ENCODE assay signal across 9 mouse cellular contexts in genomic region chr5:138256094-138256467, GRCm38 (mm10). TPM values are rescaled to one million over a fixed set of nuclear protein-coding genes. Genes with fewer than 3 reads are reported as not detected.
DNase-seq lines count a peak whose midpoint lies in the region; ATAC-seq and TF ChIP-seq lines count a peak whose summit lies in the region.
"Had no signal": no experiment of that assay in that cellular context is flagged by ENCODE, and none has a peak within 500 bp of the region (broad histone marks: within the 10 kb centered on the region; RNA-seq: fewer than 3 reads in every experiment).

No protein-coding gene starts in this region.

- no peaks in the 10 kb centered on the region for H3K9me3 ChIP-seq in heart, embryonic 15.5 days (replicated peaks)
- H3K9me3 ChIP-seq in ES-E14 (ENCODE audit: control insufficient read depth, insufficient read depth, low read depth, low read length): no peaks in the 10 kb centered on the region
- H3K9me3 ChIP-seq in forebrain, embryonic 14.5 days (replicated peaks; ENCODE audit: control insufficient read depth, low read length): no peaks in the 10 kb centered on the region
- H3K9me3 ChIP-seq in liver, embryonic 16.5 days (replicated peaks; ENCODE audit: control insufficient read depth, low read length): no peaks in the 10 kb centered on the region

- in situ Hi-C loops in ES-E14 (cut with MboI; ENCODE audit: low sequenced_read_pairs in 2 of 2, unreplicated experiment in 2 of 2): no loop called here

- peak; percentile 4; the same call in 1 of the 2 replicates for ATAC-seq in heart, embryonic 15.5 days (replicated peaks; ENCODE audit: insufficient number of reproducible peaks, insufficient read depth, low FRiP score, low read depth)
- no peak for ATAC-seq in forebrain, embryonic 14.5 days
- no peak for ATAC-seq in liver, embryonic 16.5 days (ENCODE audit: low read depth)

- 9% methylated on average over 7 of the region's 7 CpGs for WGBS in heart, embryonic 15.5 days
- 19% methylated on average over 7 of the region's 7 CpGs for WGBS in forebrain, embryonic 14.5 days
- 5% methylated on average over 7 of the region's 7 CpGs for WGBS in liver, embryonic 16.5 days (ENCODE audit: insufficient replicate concordance)

- H3K4me1 ChIP-seq in heart, embryonic 15.5 days (replicated peaks): peaks cover 38% of the 10 kb centered on the region
- peaks cover 0 to 2% of the 10 kb centered on the region in 2 experiments; a peak in 1 of 4 replicates for H3K4me1 ChIP-seq in ES-E14 (ENCODE audit: control insufficient read depth in 2 of 2, insufficient read depth in 2 of 2, low read length in 2 of 2, poor library complexity in 1 of 2)
- peaks cover 8% of the 10 kb centered on the region for H3K4me1 ChIP-seq in forebrain, embryonic 14.5 days (ENCODE audit: control insufficient read depth, insufficient read depth, low read length)
- H3K4me1 ChIP-seq in liver, embryonic 16.5 days (ENCODE audit: control insufficient read depth, low read depth, low read length): peaks cover 36% of the 10 kb centered on the region

- H3K36me3 ChIP-seq in heart, embryonic 15.5 days: peaks cover 26% of the 10 kb centered on the region
- H3K36me3 ChIP-seq in ES-E14 (ENCODE audit: control insufficient read depth, insufficient read depth, low read length, poor library complexity, severe bottlenecking): peaks cover 20% of the 10 kb centered on the region
- H3K36me3 ChIP-seq in forebrain, embryonic 14.5 days (ENCODE audit: control insufficient read depth, insufficient read depth, low read length): peaks cover 29% of the 10 kb centered on the region
- peaks cover 2% of the 10 kb centered on the region; the same call in 1 of the 2 replicates for H3K36me3 ChIP-seq in liver, embryonic 16.5 days (ENCODE audit: control insufficient read depth, insufficient read depth)

- H3K4me3 ChIP-seq in heart, embryonic 15.5 days: peak overlapping the region; percentile 77
- peak overlapping the region; percentile 81 to 98 for H3K4me3 ChIP-seq in ES-E14 (ENCODE audit: insufficient read depth in 1 of 2, low read depth in 1 of 2, low read length in 2 of 2, poor library complexity in 1 of 2, severe bottlenecking in 1 of 2)
- H3K4me3 ChIP-seq in forebrain, embryonic 14.5 days (ENCODE audit: low read depth, low read length): peak overlapping the region; percentile 63
- peak overlapping the region; percentile 88 for H3K4me3 ChIP-seq in liver, embryonic 16.5 days (ENCODE audit: low read depth, low read length)

- H3K27me3 ChIP-seq in heart, embryonic 15.5 days: no peaks in the 10 kb centered on the region
- no peaks in the 10 kb centered on the region; the same call in 1 of the 2 replicates for H3K27me3 ChIP-seq in forebrain, embryonic 14.5 days (replicated peaks; ENCODE audit: control insufficient read depth, insufficient read depth, low read length)
- no peaks in the 10 kb centered on the region for H3K27me3 ChIP-seq in liver, embryonic 16.5 days (ENCODE audit: control insufficient read depth, insufficient read depth, low read depth, low read length)

- peak overlapping the region; percentile 86 for H3K4me2 ChIP-seq in heart, embryonic 15.5 days
- H3K4me2 ChIP-seq in forebrain, embryonic 14.5 days (ENCODE audit: low read length): peak overlapping the region; percentile 52
- peak overlapping the region; percentile 92 for H3K4me2 ChIP-seq in liver, embryonic 16.5 days (ENCODE audit: low read depth, low read length)

- no peak for DNase-seq in heart, adult 11 months
- no peak for DNase-seq in ES-E14 (ENCODE audit: low read depth, low spot score)
- DNase-seq in forebrain, embryonic 14.5 days (ENCODE audit: low spot score): no peak
- DNase-seq in frontal cortex, postnatal 25 days (ENCODE audit: low spot score in 2 of 2): no peak
- DNase-seq in right cerebral cortex, postnatal 36 days (ENCODE audit: low spot score in 2 of 2): no peak
- no peak for DNase-seq in gastrocnemius, postnatal 25 days

- peak overlapping the region; percentile 65 for H3K9ac ChIP-seq in heart, embryonic 15.5 days
- H3K9ac ChIP-seq in ES-E14 (ENCODE audit: insufficient read depth, low read depth, low read length, poor library complexity, severe bottlenecking): peak overlapping the region; percentile 83
- peak overlapping the region; percentile 61 for H3K9ac ChIP-seq in forebrain, embryonic 14.5 days (ENCODE audit: low read length)
- H3K9ac ChIP-seq in liver, embryonic 16.5 days (ENCODE audit: low read depth, low read length): peak overlapping the region; percentile 80

- peak overlapping the region; percentile 86 for H3K27ac ChIP-seq in heart, embryonic 15.5 days
- H3K27ac ChIP-seq in ES-E14 (ENCODE audit: insufficient read depth, low read depth, low read length, poor library complexity, severe bottlenecking): no peak overlapping the region
- peak overlapping the region; percentile 63 for H3K27ac ChIP-seq in forebrain, embryonic 14.5 days (ENCODE audit: low read depth, low read length)
- peak overlapping the region; percentile 82 for H3K27ac ChIP-seq in liver, embryonic 16.5 days (ENCODE audit: low read length)

TF ChIP-seq in ES-E14, 5 proteins besides CTCF, POLR2A, EP300 and RAD21:
- TF ChIP-seq CHD2 (IDR thresholded peaks at IDR 0.05; ENCODE audit: low read depth, low read length) (no peak), MAFK (IDR thresholded peaks at IDR 0.05; ENCODE audit: insufficient read depth, low read depth, low read length) (no peak), ZC3H11A (IDR thresholded peaks at IDR 0.05; ENCODE audit: borderline replicate concordance, low read depth, low read length) (no peak), ZNF384 (IDR thresholded peaks at IDR 0.05; ENCODE audit: low read depth, low read length) (no peak), HCFC1 (IDR thresholded peaks at IDR 0.05; ENCODE audit: borderline replicate concordance, insufficient read depth, low read length) (no peak)

RNA-seq across cellular contexts. Expression of gene Lamtor4, which starts 0.8 kb away (rescaled TPM):
- 78.6 and 81.2 TPM in 2 replicates for polyA plus RNA-seq in heart, embryonic 15.5 days (2015; fragmentation: Nextera tagmentation; extraction: Ambion mirVana)
- total RNA-seq in ES-E14 (2012; rRNA removed): 87.2 and 87.3 TPM in 2 replicates
- 73.7 and 88.2 TPM in 2 replicates for polyA plus RNA-seq in forebrain, embryonic 14.5 days (2014; fragmentation: Nextera tagmentation; extraction: Ambion mirVana)
- polyA plus RNA-seq in liver, embryonic 16.5 days (2015; fragmentation: Nextera tagmentation; extraction: Ambion mirVana): 30.9 and 31.7 TPM in 2 replicates
- total RNA-seq in gastrocnemius, postnatal 25 days (2021): 10 to 100 TPM; 48.3 to 50.8 TPM

RNA-seq across cellular contexts. Expression of gene BC037034, which starts 7.8 kb away (rescaled TPM):
- 2.9 and 4.7 TPM in 2 replicates for polyA plus RNA-seq in heart, embryonic 15.5 days (2015; fragmentation: Nextera tagmentation; extraction: Ambion mirVana)
- 13.7 and 16.2 TPM in 2 replicates for total RNA-seq in ES-E14 (2012; rRNA removed)
- polyA plus RNA-seq in forebrain, embryonic 14.5 days (2014; fragmentation: Nextera tagmentation; extraction: Ambion mirVana): 8.9 and 9.8 TPM in 2 replicates
- polyA plus RNA-seq in liver, embryonic 16.5 days (2015; fragmentation: Nextera tagmentation; extraction: Ambion mirVana): 2.1 and 3.1 TPM in 2 replicates
- 1 to 10 TPM; 2.6 to 3.0 TPM for total RNA-seq in gastrocnemius, postnatal 25 days (2021)

RNA-seq across cellular contexts. Expression of gene Gal3st4, which starts 16.6 kb away (rescaled TPM):
- 0.59 and 0.76 TPM in 2 replicates for polyA plus RNA-seq in heart, embryonic 15.5 days (2015; fragmentation: Nextera tagmentation; extraction: Ambion mirVana)
- 0.58 and 0.94 TPM in 2 replicates for total RNA-seq in ES-E14 (2012; rRNA removed)
- polyA plus RNA-seq in forebrain, embryonic 14.5 days (2014; fragmentation: Nextera tagmentation; extraction: Ambion mirVana): 1.3 and 1.8 TPM in 2 replicates
- polyA plus RNA-seq in liver, embryonic 16.5 days (2015; fragmentation: Nextera tagmentation; extraction: Ambion mirVana): 0.22 TPM in 1 of 2 replicates, not detected in the other
- under 1 TPM; 0.19 to 0.41 TPM for total RNA-seq in gastrocnemius, postnatal 25 days (2021)

RNA-seq across cellular contexts. Expression of gene Gm43720, which starts 23.7 kb away (rescaled TPM):
- polyA plus RNA-seq in heart, embryonic 15.5 days (2015; fragmentation: Nextera tagmentation; extraction: Ambion mirVana): 0.10 TPM in 1 of 2 replicates, not detected in the other
- total RNA-seq in ES-E14 (2012; rRNA removed): not detected in 2 replicates
- 0.09 TPM in 1 of 2 replicates, not detected in the other for polyA plus RNA-seq in forebrain, embryonic 14.5 days (2014; fragmentation: Nextera tagmentation; extraction: Ambion mirVana)
- not detected in 2 replicates for polyA plus RNA-seq in liver, embryonic 16.5 days (2015; fragmentation: Nextera tagmentation; extraction: Ambion mirVana)
- not detected for total RNA-seq in gastrocnemius, postnatal 25 days (2021)
- total RNA-seq: gastrocnemius, postnatal 36 days had no signal

RNA-seq across cellular contexts. Expression of gene Gpc2, which starts 23.7 kb away (rescaled TPM):
- polyA plus RNA-seq in heart, embryonic 15.5 days (2015; fragmentation: Nextera tagmentation; extraction: Ambion mirVana): 6.3 and 8.6 TPM in 2 replicates
- 14.9 and 20.2 TPM in 2 replicates for total RNA-seq in ES-E14 (2012; rRNA removed)
- 34.9 and 37.8 TPM in 2 replicates for polyA plus RNA-seq in forebrain, embryonic 14.5 days (2014; fragmentation: Nextera tagmentation; extraction: Ambion mirVana)
- polyA plus RNA-seq in liver, embryonic 16.5 days (2015; fragmentation: Nextera tagmentation; extraction: Ambion mirVana): 0.51 and 0.74 TPM in 2 replicates
- under 1 TPM in 1 of 2 experiments, not detected in 1; 0.27 TPM for total RNA-seq in gastrocnemius, postnatal 25 days (2021)
- total RNA-seq: gastrocnemius, postnatal 36 days had no signal
